Mouse (Mus musculus) embryonic fibroblast, embryonic 13.5 days (primary cell): ENCODE results near the gene Tns2.

Source experiments
- CTCF ChIP-seq: IDR thresholded peaks from 2 replicates; pipeline ENCODE4 v1.5.1; 2011; ENCODE audit warnings: mild to moderate bottlenecking, control low read depth, low read length, moderate library complexity, borderline replicate concordance; ENCODE audit not compliant: insufficient read depth
- POLR2A ChIP-seq: IDR thresholded peaks from 2 replicates; pipeline ENCODE4 v1.6.1; 2011; ENCODE audit warnings: low read depth, mild to moderate bottlenecking, control low read depth, low read length, moderate library complexity

GRCm38 (mm10) chr15:102073559-102074069 is 26.6 kb upstream of the Tns2 start, which contains the start of gene Eif4b:
- no peak for TF ChIP-seq CTCF
- peak; percentile 82 for TF ChIP-seq POLR2A
